Mouse (Mus musculus): Measurements from ENCODE around the gene Ap1s1. TPM values are rescaled to one million over a fixed set of nuclear protein-coding genes. Genes with fewer than 3 reads are reported as not detected.

The Ap1s1 gene
- total and polyA plus RNA-seq, 2 experiments from 2014 or later: 105 to 335 TPM

GRCm38 (mm10) chr5:137085021-137085420 is 39.1 kb upstream of the Ap1s1 start:
- no peak overlapping the region for H3K9ac ChIP-seq
- H3K4me2 ChIP-seq (ENCODE audit: low read depth): no peak overlapping the region
- H3K27me3 ChIP-seq (ENCODE audit: insufficient read depth, low read length): no peaks in the 10 kb centered on the region
- no peak for DNase-seq
- no peak for ATAC-seq
- no peak overlapping the region for H3K27ac ChIP-seq (ENCODE audit: low read depth, low read length)
- no peak for TF ChIP-seq CTCF (IDR thresholded peaks at IDR 0.05; ENCODE audit: low read depth)
- no peaks in the 10 kb centered on the region for H3K4me1 ChIP-seq (ENCODE audit: insufficient read depth)
- WGBS: 83% methylated on average over 6 of the region's 6 CpGs
- H3K9me3 ChIP-seq (ENCODE audit: low read length): no peaks in the 10 kb centered on the region
- no peaks in the 10 kb centered on the region for H3K36me3 ChIP-seq (ENCODE audit: insufficient read depth)
- no peak overlapping the region for H3K4me3 ChIP-seq (ENCODE audit: low read depth, low read length)

DNA sequence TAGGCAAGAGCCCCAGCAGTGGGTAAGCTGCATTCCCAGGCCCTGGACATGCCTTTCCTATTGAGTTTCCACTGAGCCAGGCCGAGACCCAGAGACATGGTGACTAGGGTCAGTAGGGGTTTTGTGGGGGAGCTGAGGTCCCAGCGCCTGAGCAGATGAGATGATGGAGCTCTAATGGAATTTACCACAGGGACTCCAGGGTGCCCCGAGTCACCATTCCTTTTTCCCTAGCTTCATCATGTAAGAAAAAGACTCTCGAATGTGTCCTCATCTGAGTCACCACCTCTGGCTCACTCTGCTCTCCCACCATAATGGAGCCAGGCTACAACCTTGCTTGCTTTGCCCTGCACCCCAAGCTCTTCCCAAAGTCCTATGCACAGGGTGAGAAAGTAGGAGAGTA is 37.1 kb upstream of the Ap1s1 start:
- no peak overlapping the region for H3K4me3 ChIP-seq (ENCODE audit: low read depth, low read length)
- H3K36me3 ChIP-seq (ENCODE audit: insufficient read depth): no peaks in the 10 kb centered on the region
- WGBS: 86% methylated on average over 4 of the region's 4 CpGs
- no peak overlapping the region for H3K4me2 ChIP-seq (ENCODE audit: low read depth)
- H3K27ac ChIP-seq (ENCODE audit: low read depth, low read length): no peak overlapping the region
- ATAC-seq: no peak
- H3K9ac ChIP-seq: no peak overlapping the region
- H3K9me3 ChIP-seq (ENCODE audit: low read length): no peaks in the 10 kb centered on the region
- no peaks in the 10 kb centered on the region for H3K27me3 ChIP-seq (ENCODE audit: insufficient read depth, low read length)
- DNase-seq: no peak
- H3K4me1 ChIP-seq (ENCODE audit: insufficient read depth): no peaks in the 10 kb centered on the region
- TF ChIP-seq CTCF (IDR thresholded peaks at IDR 0.05; ENCODE audit: low read depth): no peak

DNA sequence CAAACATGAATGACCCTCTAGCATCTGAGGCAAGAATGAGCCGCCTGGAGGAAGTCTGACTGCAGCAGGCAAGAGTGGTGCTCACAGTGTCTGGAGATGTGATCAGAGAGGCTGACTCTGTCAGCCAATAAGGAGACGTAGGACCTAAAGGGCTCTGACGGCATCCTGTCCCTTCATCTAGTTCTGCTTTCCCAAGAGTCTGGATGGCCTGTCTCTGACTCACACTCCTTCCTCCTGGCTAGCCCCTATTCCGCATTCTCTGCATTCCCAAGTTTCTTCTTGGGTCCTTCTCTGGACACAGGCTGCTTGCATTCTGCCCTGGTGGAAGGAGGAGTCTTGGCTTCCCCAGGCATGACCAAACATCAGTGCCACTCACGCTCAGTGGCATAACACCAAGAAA is 33.9 kb upstream of the Ap1s1 start:
- no peaks in the 10 kb centered on the region for H3K27me3 ChIP-seq (ENCODE audit: insufficient read depth, low read length)
- H3K36me3 ChIP-seq (ENCODE audit: insufficient read depth): no peaks in the 10 kb centered on the region
- no peak overlapping the region for H3K9ac ChIP-seq
- ATAC-seq (no peak), DNase-seq (no peak)
- 67% methylated on average over 5 of the region's 5 CpGs for WGBS
- H3K4me3 ChIP-seq (ENCODE audit: low read depth, low read length): no peak overlapping the region
- no peaks in the 10 kb centered on the region for H3K4me1 ChIP-seq (ENCODE audit: insufficient read depth)
- TF ChIP-seq CTCF (IDR thresholded peaks at IDR 0.05; ENCODE audit: low read depth): no peak
- H3K27ac ChIP-seq (ENCODE audit: low read depth, low read length): no peak overlapping the region
- H3K9me3 ChIP-seq (ENCODE audit: low read length): no peaks in the 10 kb centered on the region
- H3K4me2 ChIP-seq (ENCODE audit: low read depth): no peak overlapping the region

DNA sequence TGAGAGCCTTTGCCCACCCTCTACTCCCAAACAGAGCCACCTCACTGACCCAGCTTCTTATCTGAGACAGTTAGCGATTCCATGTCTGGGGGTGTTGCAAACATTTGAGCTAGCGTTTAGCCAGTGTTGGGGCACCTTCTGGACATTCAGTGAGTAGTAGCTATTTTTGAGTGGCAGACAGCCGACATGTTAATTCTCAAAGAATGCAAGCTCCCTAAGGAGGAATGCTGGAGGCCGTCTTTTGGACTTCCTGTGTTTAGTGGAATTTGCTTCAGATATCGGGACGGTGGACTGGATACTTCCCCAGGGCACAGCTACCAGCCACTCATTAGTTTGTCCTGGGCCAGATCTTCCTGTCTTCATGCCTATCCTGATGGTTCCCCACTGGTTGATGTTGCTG is 32.7 kb upstream of the Ap1s1 start:
- WGBS: 77% methylated on average over 6 of the region's 6 CpGs
- Histone ChIP-seq H3K4me1 (ENCODE audit: insufficient read depth) (no peaks in the 10 kb centered on the region), H3K4me3 (ENCODE audit: low read depth, low read length) (no peak overlapping the region), H3K27ac (ENCODE audit: low read depth, low read length) (no peak overlapping the region), H3K27me3 (ENCODE audit: insufficient read depth, low read length) (no peaks in the 10 kb centered on the region), H3K9me3 (ENCODE audit: low read length) (no peaks in the 10 kb centered on the region), H3K4me2 (ENCODE audit: low read depth) (no peak overlapping the region), H3K36me3 (ENCODE audit: insufficient read depth) (no peaks in the 10 kb centered on the region), H3K9ac (no peak overlapping the region)
- TF ChIP-seq CTCF (IDR thresholded peaks at IDR 0.05; ENCODE audit: low read depth): no peak
- ATAC-seq: no peak
- DNase-seq: no peak

- no peak overlapping the region for H3K4me2 ChIP-seq (ENCODE audit: low read depth)
- no peaks in the 10 kb centered on the region for H3K9me3 ChIP-seq (ENCODE audit: low read length)
- no peak overlapping the region for H3K4me3 ChIP-seq (ENCODE audit: low read depth, low read length)
- H3K27me3 ChIP-seq (ENCODE audit: insufficient read depth, low read length): no peaks in the 10 kb centered on the region
- no peak for TF ChIP-seq CTCF (IDR thresholded peaks at IDR 0.05; ENCODE audit: low read depth)
- no peak overlapping the region for H3K27ac ChIP-seq (ENCODE audit: low read depth, low read length)
- 78% methylated on average over 14 of the region's 14 CpGs for WGBS
- ATAC-seq (no peak), DNase-seq (no peak)
- H3K9ac ChIP-seq: no peak overlapping the region
- H3K4me1 ChIP-seq (ENCODE audit: insufficient read depth): no peaks in the 10 kb centered on the region
- H3K36me3 ChIP-seq (ENCODE audit: insufficient read depth): no peaks in the 10 kb centered on the region
Measured at GRCm38 (mm10) chr5:137078041-137078440, 32.1 kb upstream of the Ap1s1 start.

DNA sequence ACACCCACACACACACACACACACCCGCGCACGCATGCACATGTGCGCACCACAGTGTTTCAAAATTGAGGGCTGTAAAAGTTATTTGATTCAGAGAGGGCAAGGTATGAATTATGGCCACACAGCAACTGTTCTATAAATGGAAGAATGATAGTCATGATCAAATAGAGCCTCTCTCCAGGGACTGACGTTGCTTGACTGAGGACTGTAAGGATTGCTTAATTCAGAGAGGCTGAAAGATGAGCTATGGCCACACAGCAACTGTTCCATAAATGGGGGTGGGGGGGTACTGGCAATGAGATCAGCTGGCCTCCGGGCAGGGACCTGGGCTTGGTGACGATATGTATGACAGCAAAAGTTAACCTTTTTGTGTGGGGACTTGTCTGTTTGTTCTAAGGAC is 31.3 kb upstream of the Ap1s1 start:
- DNase-seq: no peak
- no peak for TF ChIP-seq CTCF (IDR thresholded peaks at IDR 0.05; ENCODE audit: low read depth)
- Histone ChIP-seq H3K36me3 (ENCODE audit: insufficient read depth) (no peaks in the 10 kb centered on the region), H3K9ac (no peak overlapping the region), H3K9me3 (ENCODE audit: low read length) (no peaks in the 10 kb centered on the region), H3K27ac (ENCODE audit: low read depth, low read length) (no peak overlapping the region), H3K4me3 (ENCODE audit: low read depth, low read length) (no peak overlapping the region), H3K27me3 (ENCODE audit: insufficient read depth, low read length) (no peaks in the 10 kb centered on the region), H3K4me1 (ENCODE audit: insufficient read depth) (no peaks in the 10 kb centered on the region), H3K4me2 (ENCODE audit: low read depth) (no peak overlapping the region)
- ATAC-seq: no peak
- WGBS: 92% methylated on average over 7 of the region's 7 CpGs

DNA sequence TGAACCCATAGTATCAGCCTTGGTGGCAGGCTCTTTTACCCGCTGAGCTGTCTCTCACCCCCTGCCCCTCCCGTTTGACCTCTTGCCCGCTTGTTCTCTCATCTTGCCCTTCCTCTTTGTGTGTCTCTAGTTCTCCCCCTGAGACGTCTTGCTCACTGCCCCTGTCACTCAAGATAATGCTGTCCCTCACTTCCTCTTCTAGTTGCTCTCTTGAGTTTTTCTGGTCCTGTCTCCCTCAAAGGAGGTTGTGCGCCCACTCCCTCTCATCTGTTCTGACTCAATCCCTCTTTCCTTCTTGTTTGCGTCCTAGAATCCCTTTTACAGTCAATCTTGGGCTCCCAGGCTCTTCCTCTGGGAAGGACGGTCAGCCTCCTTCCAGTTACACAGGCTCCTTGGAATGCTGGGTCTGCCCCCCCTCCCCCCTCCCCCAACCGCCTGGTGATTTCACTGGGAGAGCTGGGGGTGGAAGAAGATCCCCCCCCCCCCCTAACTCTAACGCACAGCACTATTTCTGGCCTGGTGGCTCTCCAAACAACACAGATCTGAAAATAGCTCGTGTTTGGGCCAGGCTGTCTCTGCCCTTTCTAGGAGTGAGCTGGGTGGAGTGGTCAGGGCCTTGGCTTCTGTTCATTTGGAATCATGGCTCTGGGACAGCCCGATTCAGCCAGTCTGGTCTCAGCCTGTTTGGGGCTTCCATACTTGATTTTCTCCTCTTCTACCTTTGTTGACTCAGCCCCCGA is 30.4 kb upstream of the Ap1s1 start:
- Histone ChIP-seq H3K27me3 (ENCODE audit: insufficient read depth, low read length) (no peaks in the 10 kb centered on the region), H3K9ac (no peak overlapping the region), H3K4me1 (ENCODE audit: insufficient read depth) (no peaks in the 10 kb centered on the region; the same call in 1 of the 2 replicates), H3K4me2 (ENCODE audit: low read depth) (no peak overlapping the region), H3K4me3 (ENCODE audit: low read depth, low read length) (no peak overlapping the region), H3K9me3 (ENCODE audit: low read length) (no peaks in the 10 kb centered on the region), H3K27ac (ENCODE audit: low read depth, low read length) (no peak overlapping the region), H3K36me3 (ENCODE audit: insufficient read depth) (no peaks in the 10 kb centered on the region)
- ATAC-seq (no peak), DNase-seq (no peak)
- no peak for TF ChIP-seq CTCF (IDR thresholded peaks at IDR 0.05; ENCODE audit: low read depth)
- 49% methylated on average over 12 of the region's 12 CpGs for WGBS

Measured in forebrain, postnatal 0 days (tissue).